Mouse (Mus musculus) T-helper 2 cell (primary cell): Measurements from ENCODE around the gene Prg2.

Source experiments
- in situ Hi-C: fragments of 300-600 bp; cut with MboI, MseI; formaldehyde crosslinking; loops from one replicate; pipeline ENCODE4 v1.15.1; 2025; ENCODE audit warnings: high pct_unique_total_duplicates

The Prg2 gene

DNA sequence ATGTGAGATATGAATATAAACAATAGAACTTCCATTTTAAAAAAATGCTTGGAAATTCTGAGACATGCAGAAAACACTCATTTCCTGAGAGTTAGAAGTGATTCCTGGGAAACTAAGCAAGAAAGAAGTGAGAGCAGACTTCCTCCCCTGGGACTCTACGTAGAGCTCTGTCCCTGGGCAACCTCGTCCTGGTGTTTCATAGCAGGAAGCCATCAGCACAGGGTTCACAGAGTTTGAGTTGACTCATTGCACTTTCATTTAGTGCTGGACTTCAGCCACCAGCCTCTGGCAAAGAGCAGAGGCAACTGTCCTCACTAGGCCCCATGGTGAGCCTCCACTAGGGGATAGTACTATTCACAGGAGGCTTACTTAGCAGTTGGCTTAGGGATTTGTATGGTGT, 19.0 kb upstream of the Prg2 start:
- in situ Hi-C loops: no loop called here

GRCm38 (mm10) chr2:84961901-84962300, 18.4 kb upstream of the Prg2 start:
- in situ Hi-C loops: no loop called here

GRCm38 (mm10) chr2:84962906-84963507, 17.3 kb upstream of the Prg2 start:
- in situ Hi-C loops: no loop called here

DNA sequence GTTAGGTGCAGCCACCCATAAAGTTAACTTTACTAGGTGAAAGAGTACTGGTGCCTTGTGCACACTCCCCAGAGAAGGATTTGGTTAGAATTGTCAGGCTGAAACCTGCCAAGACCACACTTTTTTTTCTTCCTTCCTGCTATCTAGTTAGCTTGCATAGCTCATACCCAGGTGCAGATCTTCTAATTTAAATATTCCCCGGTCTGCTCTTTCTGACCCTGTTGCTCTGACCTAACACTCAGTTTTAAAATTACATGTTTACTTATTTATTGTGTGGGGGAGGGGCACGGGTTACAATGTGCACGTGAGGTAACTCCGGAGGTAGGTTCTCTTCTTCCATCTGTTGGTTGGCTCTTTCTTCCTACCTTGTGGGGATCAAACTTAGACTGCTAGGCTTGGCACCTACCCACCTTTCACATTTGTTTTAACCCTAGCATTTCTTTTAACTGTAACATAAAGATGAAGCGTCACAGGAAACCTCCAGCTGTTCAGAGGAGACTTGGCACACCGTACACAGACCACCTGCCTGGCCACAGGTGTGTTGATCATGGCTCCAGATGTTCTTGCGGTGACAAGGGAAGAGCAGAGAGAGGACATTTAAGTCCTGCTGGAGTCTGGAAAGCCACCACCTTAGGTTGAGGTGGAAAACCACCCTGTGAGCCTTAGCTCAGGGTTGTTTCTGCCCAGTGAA, 16.0 kb upstream of the Prg2 start:
- in situ Hi-C loops: no loop called here

- in situ Hi-C loops: no loop called here
Observed at GRCm38 (mm10) chr2:84967318-84967991, 12.8 kb upstream of the Prg2 start.

GRCm38 (mm10) chr2:84975580-84975979, 4.7 kb upstream of the Prg2 start:
- in situ Hi-C loops: no loop called here

GRCm38 (mm10) chr2:84987930-84988329, 7.7 kb downstream of the Prg2 start, which contains the start of gene Prg3:
TSS of gene Prg3 (plus strand) at chr2:84988215.
- in situ Hi-C loops: no loop called here

- in situ Hi-C loops: no loop called here
Observed at GRCm38 (mm10) chr2:84996376-84996775, 16.1 kb downstream of the Prg2 start.

GRCm38 (mm10) chr2:84999486-85000181, 19.4 kb downstream of the Prg2 start:
- in situ Hi-C loops: no loop called here

DNA sequence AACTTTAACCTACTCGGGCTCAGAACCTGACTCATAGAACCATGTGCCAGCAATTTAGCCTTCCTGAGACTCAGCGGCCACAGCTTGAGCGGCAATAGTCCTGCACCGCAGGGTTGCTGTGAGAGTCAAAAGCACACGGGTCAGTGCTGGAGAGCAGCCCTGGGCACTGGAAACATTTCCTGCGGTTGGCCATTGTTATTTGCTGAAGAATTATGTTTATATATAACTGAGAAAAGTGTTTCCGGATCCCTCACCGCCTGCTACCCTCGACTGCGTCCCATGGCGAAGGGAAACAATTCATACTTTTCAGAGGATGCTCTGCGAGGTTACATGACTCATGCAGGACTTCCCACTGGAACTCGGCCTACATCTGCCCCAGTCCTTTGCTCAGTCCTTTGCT, 21.2 kb downstream of the Prg2 start:
- in situ Hi-C loops: no loop called here

- in situ Hi-C loops: no loop called here
Observed at GRCm38 (mm10) chr2:85002575-85002974, 22.3 kb downstream of the Prg2 start.

- in situ Hi-C loops: no loop called here
Observed at GRCm38 (mm10) chr2:85004341-85004740, 24.1 kb downstream of the Prg2 start.

DNA sequence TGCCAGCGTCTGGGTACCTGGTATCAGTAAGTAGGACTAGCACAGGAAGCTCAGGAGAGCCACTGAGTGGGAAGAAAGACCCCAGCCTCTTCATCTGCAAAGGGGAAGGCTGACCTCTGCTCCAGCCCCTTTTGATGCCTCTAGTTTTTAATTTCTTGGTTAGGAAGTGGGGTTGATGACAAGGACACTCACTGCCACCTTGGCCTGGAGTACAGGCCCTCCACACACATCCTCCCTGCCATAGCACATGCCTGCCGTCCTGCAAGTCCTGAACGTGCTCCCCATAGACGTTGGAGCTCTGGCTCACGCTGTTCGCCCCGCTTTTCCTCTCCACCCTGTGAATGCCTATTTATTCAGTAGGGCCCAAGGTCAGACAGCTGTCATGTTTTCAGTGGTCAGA, 26.3 kb downstream of the Prg2 start:
- in situ Hi-C loops: no loop called here

DNA sequence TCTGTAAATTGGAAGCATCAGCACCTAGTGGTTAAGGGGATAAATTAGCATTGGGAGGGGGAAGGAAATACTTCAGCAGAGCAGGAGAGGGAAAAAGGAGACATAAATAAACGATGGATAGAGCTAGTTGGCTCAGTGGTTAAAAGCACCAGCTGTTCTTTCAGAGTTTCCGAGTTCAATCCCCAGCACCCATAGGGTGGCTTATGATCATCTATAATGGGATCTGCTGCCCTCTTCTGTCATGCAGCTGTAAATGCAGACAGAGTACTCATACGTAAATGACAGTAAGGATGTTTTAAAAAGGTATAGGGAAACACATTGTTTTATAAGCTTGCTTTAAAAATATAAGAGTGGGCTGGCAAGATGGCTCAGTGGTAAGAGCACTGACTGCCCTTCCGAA, 27.5 kb downstream of the Prg2 start:
- in situ Hi-C loops: no loop called here

DNA sequence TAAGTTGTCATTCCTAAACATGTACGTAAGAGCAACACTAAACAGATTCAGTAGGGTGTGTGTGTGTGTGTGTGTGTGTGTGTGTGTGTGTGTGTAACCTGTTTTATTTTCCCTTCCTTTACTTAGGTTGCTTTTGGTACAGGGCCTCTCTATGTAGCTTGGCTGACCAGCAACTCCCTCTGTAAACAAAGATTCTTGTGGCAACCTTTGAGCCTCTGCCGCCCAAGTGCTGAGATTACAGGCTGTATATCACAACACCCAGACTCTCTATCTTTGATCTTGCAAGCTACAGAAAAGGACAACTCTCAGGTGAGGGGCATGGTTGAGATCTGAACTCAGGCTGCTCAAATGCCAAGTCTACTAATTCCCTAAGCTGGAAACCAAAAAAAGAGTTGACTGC, 29.0 kb downstream of the Prg2 start:
- in situ Hi-C loops: no loop called here

GRCm38 (mm10) chr2:85011906-85012604, 31.8 kb downstream of the Prg2 start:
- in situ Hi-C loops: no loop called here

- in situ Hi-C loops: no loop called here
Observed at GRCm38 (mm10) chr2:85012679-85013078, 32.4 kb downstream of the Prg2 start.

DNA sequence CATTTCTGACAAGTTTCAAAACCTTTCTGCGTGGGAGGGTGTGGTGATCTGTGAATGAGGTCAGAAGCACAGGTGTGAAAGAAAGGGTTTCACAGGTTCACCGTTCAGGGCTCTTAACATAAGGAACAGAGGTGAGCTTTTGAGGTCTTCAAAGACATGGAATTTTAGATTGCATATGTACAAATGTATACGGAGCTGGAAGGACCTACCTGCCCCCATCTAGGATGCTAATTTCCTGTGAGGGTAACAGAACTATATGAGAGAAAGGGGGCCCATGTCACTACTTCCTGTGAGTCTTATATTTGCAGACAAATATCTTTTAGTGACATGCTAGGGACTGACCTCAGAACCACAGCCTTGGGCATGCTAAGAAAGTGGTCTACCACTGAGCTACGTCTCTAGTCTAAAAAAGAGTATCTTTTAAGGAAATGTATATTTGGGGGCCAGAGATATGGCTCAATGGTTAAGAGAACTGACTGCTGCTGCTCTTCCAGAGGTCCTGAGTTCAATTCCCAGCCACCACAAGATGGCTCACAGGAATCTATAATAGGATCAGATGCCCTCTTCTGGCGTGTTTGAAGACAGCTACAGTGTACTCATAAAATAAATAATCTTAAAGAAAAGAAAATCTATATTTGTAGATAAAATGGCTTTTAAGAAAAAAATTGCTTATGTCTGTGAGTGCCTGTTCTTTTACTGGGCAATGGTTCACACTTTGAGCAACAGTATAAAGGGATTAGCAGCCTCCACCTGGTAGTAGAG, 33.7 kb downstream of the Prg2 start:
- in situ Hi-C loops: no loop called here

- in situ Hi-C loops: no loop called here
Observed at GRCm38 (mm10) chr2:85014588-85014982, 34.3 kb downstream of the Prg2 start.

DNA sequence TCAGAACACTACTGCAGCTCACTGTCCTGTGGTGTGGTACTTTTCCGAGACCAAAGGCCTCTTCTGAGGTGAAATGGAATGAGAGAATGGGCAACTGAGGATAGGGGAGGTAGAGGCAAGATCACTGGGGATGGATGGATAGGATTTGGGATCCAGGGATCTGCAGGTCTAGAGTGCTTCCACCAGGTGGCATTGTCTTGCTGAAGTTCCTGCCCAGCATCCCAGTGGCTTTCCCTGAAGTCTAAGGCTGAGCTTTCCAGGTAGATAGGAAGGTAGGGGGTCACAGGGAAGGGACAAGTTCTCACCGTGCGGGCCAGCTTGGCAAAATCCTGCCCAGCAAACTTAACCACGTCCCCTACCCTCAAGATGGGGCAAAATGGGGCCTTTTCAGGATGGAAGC, 41.8 kb downstream of the Prg2 start:
- in situ Hi-C loops: loop anchor here (10.0 kb wide), 1 partner anchor 147 kb away; no protein-coding TSS in a partner anchor

DNA sequence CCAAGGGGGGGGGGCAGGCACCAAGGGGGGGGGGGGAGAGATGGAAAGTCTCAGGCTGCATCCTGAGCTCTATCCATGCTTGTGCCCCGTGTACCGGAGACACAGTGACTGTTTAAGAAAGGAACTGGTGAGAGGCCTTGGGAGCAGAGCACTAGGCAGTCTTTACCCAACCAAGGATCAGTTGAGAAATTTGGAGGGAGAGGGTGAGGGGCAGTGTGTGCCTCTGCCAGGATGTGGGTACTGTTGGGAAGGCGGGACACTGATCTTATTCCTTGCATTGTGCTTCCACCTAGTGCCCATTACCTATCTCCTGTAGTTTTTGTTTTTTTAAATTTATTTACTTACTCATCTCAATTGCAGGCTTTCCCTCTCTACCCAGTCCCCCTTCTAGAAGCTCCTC, 45.9 kb downstream of the Prg2 start:
- in situ Hi-C loops: loop anchor here (10.0 to 25.0 kb wide), 2 partner anchors 151 to 1389 kb away; partner anchors contain the start of gene Zc3h15
